Mouse (Mus musculus) CH12.LX (cell line): ENCODE results near the gene Klhl36. TPM values are rescaled to one million over a fixed set of nuclear protein-coding genes. Genes with fewer than 3 reads are reported as not detected.

Experiments used
- DNase-seq: peaks from one replicate; pipeline ENCODE4 v3.0.0-alpha.2; 2013; ENCODE audit errors: extremely low read depth
- H3K27ac ChIP-seq: 2 replicates; pipeline ENCODE4 v1.5.1; 2012; ENCODE audit warnings: low read depth, mild to moderate bottlenecking, control low read depth, moderate library complexity; ENCODE audit not compliant: insufficient read depth
- H3K27me3 ChIP-seq: replicated peaks from 2 replicates; pipeline ENCODE3; 2012; ENCODE audit warnings: inconsistent platforms
- H3K36me3 ChIP-seq, 2 experiments: replicated peaks in 1 of 2; 2 replicates each; pipeline versions ENCODE3 to v1.6.1; 2012; ENCODE audit warnings: inconsistent platforms in 1 of 2, low read length in 1 of 2, mild to moderate bottlenecking in 1 of 2, mixed read lengths in 1 of 2, moderate library complexity in 1 of 2; ENCODE audit not compliant: control insufficient read depth in 1 of 2, insufficient read depth in 1 of 2
- H3K4me1 ChIP-seq, 2 experiments: 2 replicates each; pipeline ENCODE4 v1.6.1; 2012; ENCODE audit warnings: inconsistent platforms in 1 of 2, moderate library complexity in 1 of 2; ENCODE audit not compliant: insufficient read depth in 2 of 2, control insufficient read depth in 1 of 2
- H3K4me2 ChIP-seq: 2 replicates; pipeline ENCODE4 v1.6.1; 2012; ENCODE audit warnings: low read depth, mild to moderate bottlenecking, control low read depth; ENCODE audit not compliant: poor library complexity, insufficient read depth, severe bottlenecking
- H3K4me3 ChIP-seq, 3 experiments: fragments of 150-350 bp in 1 of 3; sonication (generic) in 1 of 3; replicated peaks in 1 of 3; 2 replicates each; pipeline versions ENCODE3 to v1.5.1; 2011 to 2012; ENCODE audit warnings: low read depth in 2 of 3, low read length in 2 of 3, mild to moderate bottlenecking in 2 of 3, moderate library complexity in 2 of 3, control low read depth in 1 of 3, improper control_type of control experiment in 1 of 3, inconsistent platforms in 1 of 3, mixed read lengths in 1 of 3; ENCODE audit not compliant: poor library complexity in 1 of 3
- H3K79me2 ChIP-seq: replicated peaks from 2 replicates; pipeline ENCODE4 v1.6.1; 2012; ENCODE audit warnings: mild to moderate bottlenecking, moderate library complexity; ENCODE audit not compliant: control insufficient read depth, poor library complexity, insufficient read depth, severe bottlenecking; ENCODE audit errors: extremely low read depth
- H3K9ac ChIP-seq: 2 replicates; pipeline ENCODE4 v1.6.1; 2012; ENCODE audit warnings: low read depth, mild to moderate bottlenecking, control low read depth, moderate library complexity; ENCODE audit not compliant: insufficient read depth
- H3K9me3 ChIP-seq: replicated peaks from 2 replicates; pipeline ENCODE3; 2012; ENCODE audit warnings: low read length, inconsistent platforms, mixed read lengths
- CHD1 ChIP-seq: IDR thresholded peaks from 2 replicates; pipeline ENCODE4 v1.6.1; 2012; ENCODE audit warnings: low read depth, low read length, improper control_type of control experiment, inconsistent platforms
- CHD2 ChIP-seq: IDR thresholded peaks from 2 replicates; pipeline ENCODE4 v1.6.1; 2011; ENCODE audit warnings: low read length, improper control_type of control experiment
- CTCF ChIP-seq, 2 experiments: IDR thresholded peaks in 1 of 2; conservative IDR thresholded peaks in 1 of 2; 2 replicates each; pipeline ENCODE4 v1.5.1; 2011 to 2012; ENCODE audit warnings: low read depth in 2 of 2, low read length in 2 of 2, improper control_type of control experiment in 1 of 2, inconsistent platforms in 1 of 2, mild to moderate bottlenecking in 1 of 2, moderate library complexity in 1 of 2
- E2F4 ChIP-seq: IDR thresholded peaks from 2 replicates; pipeline ENCODE4 v1.6.1; 2011; ENCODE audit warnings: low read depth, low read length, improper control_type of control experiment; ENCODE audit not compliant: insufficient replicate concordance
- EP300 ChIP-seq: IDR thresholded peaks from 2 replicates; pipeline ENCODE4 v1.6.1; 2011; ENCODE audit warnings: low read length, improper control_type of control experiment
- HCFC1 ChIP-seq: IDR thresholded peaks from 2 replicates; pipeline ENCODE4 v1.6.1; 2012; ENCODE audit warnings: low read depth, mild to moderate bottlenecking, inconsistent platforms, low read length, improper control_type of control experiment
- IRF4 ChIP-seq: IDR thresholded peaks from 2 replicates; pipeline ENCODE4 v1.6.1; 2014; ENCODE audit warnings: low read depth, mild to moderate bottlenecking, inconsistent platforms, low read length, improper control_type of control experiment
- MAZ ChIP-seq: IDR thresholded peaks from 2 replicates; pipeline ENCODE4 v1.6.1; 2012; ENCODE audit warnings: low read depth, mild to moderate bottlenecking, inconsistent platforms, low read length, improper control_type of control experiment, moderate library complexity
- MXI1 ChIP-seq: IDR thresholded peaks from 2 replicates; pipeline ENCODE4 v1.6.1; 2011; ENCODE audit warnings: mild to moderate bottlenecking, low read depth, low read length, improper control_type of control experiment
- MYC ChIP-seq: IDR thresholded peaks from 2 replicates; pipeline ENCODE4 v1.6.1; 2011; ENCODE audit warnings: low read depth, mild to moderate bottlenecking, improper control_type of control experiment, low read length
- NELFE ChIP-seq: IDR thresholded peaks from 2 replicates; pipeline ENCODE4 v1.6.1; 2011; ENCODE audit warnings: low read depth, low read length, improper control_type of control experiment
- NRF1 ChIP-seq: IDR thresholded peaks from 2 replicates; pipeline ENCODE4 v1.6.1; 2014; ENCODE audit warnings: low read depth, mild to moderate bottlenecking, inconsistent platforms, low read length, improper control_type of control experiment, moderate library complexity
- PAX5 ChIP-seq: IDR thresholded peaks from 2 replicates; pipeline ENCODE4 v1.6.1; 2012; ENCODE audit warnings: low read length, inconsistent platforms, mixed read lengths
- POLR2AphosphoS2 ChIP-seq: IDR thresholded peaks from 2 replicates; pipeline ENCODE4 v1.6.1; 2011; ENCODE audit warnings: low read depth, low read length, improper control_type of control experiment
- RAD21 ChIP-seq: IDR thresholded peaks from 2 replicates; pipeline ENCODE4 v1.6.1; 2011; ENCODE audit warnings: low read depth, mild to moderate bottlenecking, low read length, improper control_type of control experiment, moderate library complexity
- RCOR1 ChIP-seq: conservative IDR thresholded peaks from 2 replicates; pipeline ENCODE4 v1.6.1; 2012; ENCODE audit warnings: low read depth, mild to moderate bottlenecking, inconsistent platforms, low read length, improper control_type of control experiment
- SMC3 ChIP-seq: IDR thresholded peaks from 2 replicates; pipeline ENCODE4 v1.6.1; 2011; ENCODE audit warnings: low read depth, low read length, improper control_type of control experiment
- TBP ChIP-seq: conservative IDR thresholded peaks from 2 replicates; pipeline ENCODE4 v1.6.1; 2011; ENCODE audit warnings: low read depth, low read length, improper control_type of control experiment
- TCF12 ChIP-seq: IDR thresholded peaks from 2 replicates; pipeline ENCODE4 v1.6.1; 2014; ENCODE audit warnings: low read depth, mild to moderate bottlenecking, inconsistent platforms, low read length, improper control_type of control experiment
- USF1 ChIP-seq: IDR thresholded peaks from 2 replicates; pipeline ENCODE4 v1.6.1; 2014; ENCODE audit warnings: low read depth, mild to moderate bottlenecking, inconsistent platforms, low read length, improper control_type of control experiment
- ZC3H11A ChIP-seq: IDR thresholded peaks from 2 replicates; pipeline ENCODE4 v1.6.1; 2012; ENCODE audit warnings: low read depth, mild to moderate bottlenecking, inconsistent platforms, low read length, improper control_type of control experiment
- ZMIZ1 ChIP-seq: IDR thresholded peaks from 2 replicates; pipeline ENCODE4 v1.6.1; 2012; ENCODE audit warnings: low read depth, mild to moderate bottlenecking, inconsistent platforms, low read length, improper control_type of control experiment
- ZNF384 ChIP-seq: IDR thresholded peaks from 2 replicates; pipeline ENCODE4 v1.6.1; 2012; ENCODE audit warnings: low read depth, low read length, improper control_type of control experiment, inconsistent platforms
- dilution Hi-C: fragments of 300-500 bp; cut with MboI; formaldehyde crosslinking; loops from 2 replicates; pipeline ENCODE4 v1.14.3; 2020; ENCODE audit warnings: low sequenced_read_pairs; ENCODE audit not compliant: extremely low pct_unique_long_range_greater_than_20kb, extremely low pct_ligation_motif_present
- in situ Hi-C: fragments of 300-500 bp; cut with MboI; formaldehyde crosslinking; loops from 3 replicates; pipeline ENCODE4 v1.14.3; 2019; ENCODE audit warnings: low sequenced_read_pairs, low pct_ligation_motif_present, low pct_unique_long_range_greater_than_20kb, mixed read lengths
- polyA plus RNA-seq: library from polyadenylated mRNA; unstranded; fragments of >175 nt; gene quantifications from 2 replicates; pipeline ENCODE4 v1.2.1, GENCODE M21; 2012; ENCODE audit warnings: low read depth; ENCODE audit not compliant: insufficient read length
- total RNA-seq, 2 experiments: library from RNA; depleted of rRNA; stranded (reverse); fragments of 300-350 nt in 1 of 2; fragments of >200 nt in 1 of 2; gene quantifications; 2 replicates each; pipeline ENCODE4 v1.2.3; 2012 to 2014

Klhl36 gene
- total and polyA plus RNA-seq, 3 experiments, result 3.0 to 7.9 (median 3.1) TPM

- no peak overlapping the region for H3K4me3 ChIP-seq
- peaks cover 4 to 39% of the 10 kb centered on the region in 2 experiments for H3K36me3 ChIP-seq
- H3K9me3 ChIP-seq, result no peaks in the 10 kb centered on the region
- no peaks in the 10 kb centered on the region for H3K27me3 ChIP-seq
- H3K4me1 ChIP-seq, result peaks cover 15 to 51% of the 10 kb centered on the region in 2 experiments
- H3K79me2 ChIP-seq, result peaks cover 73% of the 10 kb centered on the region
- in situ Hi-C loops, result no loop called here
- TF ChIP-seq ZC3H11A (no peak), PAX5 (no peak), TCF12 (no peak), POLR2AphosphoS2 (no peak), ZNF384 (no peak), CTCF (conservative IDR thresholded peaks at IDR 0.05 in 1 of 2, IDR thresholded peaks at IDR 0.05 in 1 of 2; ENCODE audit: low read depth in 2 of 2, low read length in 2 of 2) (no peak), NRF1 (no peak), MXI1 (no peak), E2F4 (no peak), SMC3 (no peak), HCFC1 (no peak), MYC (no peak), NELFE (no peak), ZMIZ1 (no peak), RAD21 (no peak), EP300 (no peak), TBP (no peak), USF1 (no peak), IRF4 (no peak), MAZ (no peak)
- TF ChIP-seq, all 38 proteins: peak for 0
- Histone ChIP-seq H3K27ac (no peak overlapping the region), H3K9ac (no peak overlapping the region), H3K4me2 (no peak overlapping the region; the same call in 1 of the 2 replicates)
- dilution Hi-C loops, result no loop called here
- no peak for DNase-seq
These were observed 51.1 kb downstream of the Klhl36 start for GRCm38 (mm10) chr8:119913181-119913580.

DNA sequence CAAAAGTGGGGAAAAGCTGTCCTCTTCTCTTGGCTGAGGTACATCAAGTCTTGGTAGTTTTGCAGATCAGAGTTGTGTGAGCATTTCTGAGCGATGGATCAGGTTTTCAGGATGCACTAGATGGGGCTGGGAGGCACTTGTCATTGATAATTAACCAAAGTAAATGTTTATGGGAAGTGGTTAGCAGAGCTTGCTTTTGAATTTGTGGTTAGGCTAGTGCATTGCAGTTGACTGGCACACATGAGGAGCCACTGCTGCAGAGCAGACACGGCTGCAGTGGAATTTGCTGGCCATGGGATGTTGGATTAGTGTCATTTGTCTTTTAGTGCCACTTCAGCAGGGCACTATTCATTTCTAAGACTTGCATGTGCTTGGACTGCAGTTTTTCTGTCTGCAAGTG lies 52.1 kb downstream of the Klhl36 start:
- peaks cover 10 to 46% of the 10 kb centered on the region in 2 experiments for H3K36me3 ChIP-seq
- dilution Hi-C loops (no loop called here), in situ Hi-C loops (no loop called here)
- TF ChIP-seq POLR2AphosphoS2 (no peak), E2F4 (no peak), CHD2 (no peak), RCOR1 (no peak), MXI1 (no peak), USF1 (no peak), IRF4 (no peak), CHD1 (no peak)
- H3K79me2 ChIP-seq, result peaks cover 83% of the 10 kb centered on the region
- H3K9ac ChIP-seq, result no peak overlapping the region
- H3K27me3 ChIP-seq, result no peaks in the 10 kb centered on the region
- peaks cover 17 to 51% of the 10 kb centered on the region in 2 experiments for H3K4me1 ChIP-seq
- DNase-seq, result no peak
- no peaks in the 10 kb centered on the region for H3K9me3 ChIP-seq
- H3K4me3 ChIP-seq, result no peak overlapping the region
- H3K27ac ChIP-seq, result no peak overlapping the region
- H3K4me2 ChIP-seq, result no peak overlapping the region; the same call in 1 of the 2 replicates
